Mouse (Mus musculus) megakaryocyte, embryonic 14.5 days (primary cell): Measurements from ENCODE around the gene Ap3b1.

Experiments
- FLI1 ChIP-seq: IDR thresholded peaks from 2 replicates; pipeline ENCODE4 v1.6.1; 2012; ENCODE audit warnings: low read length, inconsistent platforms, mixed read lengths
- GATA1 ChIP-seq: IDR thresholded peaks from 3 replicates; pipeline ENCODE4 v1.6.1; 2012; ENCODE audit warnings: mixed read lengths, low read length, inconsistent platforms, borderline replicate concordance

DNA sequence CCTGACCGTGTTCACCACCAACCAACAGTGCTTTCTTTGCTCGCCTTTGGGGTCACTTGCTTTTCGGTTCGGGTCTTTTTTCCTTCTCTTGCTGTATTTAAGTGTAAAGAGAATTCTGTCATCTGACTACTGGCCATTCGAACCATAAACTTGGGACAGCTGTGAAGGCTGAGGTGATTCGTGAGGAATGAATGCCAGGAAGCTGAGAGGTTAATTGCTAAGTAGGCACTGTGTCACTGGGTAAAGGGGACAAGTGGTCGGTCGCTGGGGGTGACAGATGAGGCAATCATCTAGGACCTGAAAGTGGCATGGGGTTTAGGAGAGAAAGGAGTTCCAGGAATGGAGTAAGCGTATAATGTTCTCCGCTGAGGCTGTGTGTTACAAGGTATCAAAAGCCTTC is 212.2 kb downstream of the Ap3b1 start:
- TF ChIP-seq GATA1: no peak
- TF ChIP-seq FLI1: no peak
